Mouse (Mus musculus) heart, embryonic 11.5 days (tissue): ENCODE data around the gene Ryr2. TPM values are rescaled to one million over a fixed set of nuclear protein-coding genes. Genes with fewer than 3 reads are reported as not detected.

ENCODE experiments used
- ATAC-seq: fragments of 200-750 bp; cut with Nextera tagmentation; replicated peaks from 2 replicates; pipeline ENCODE4 v1.8.0; 2017; ENCODE audit warnings: moderate library complexity; ENCODE audit not compliant: insufficient number of reproducible peaks, low FRiP score, low TSS enrichment
- H3K27ac ChIP-seq: fragments of 300-500 bp; sonication (generic); 2 replicates; pipeline ENCODE4 v1.5.1; 2014; ENCODE audit warnings: mild to moderate bottlenecking, low read depth, low read length
- H3K27me3 ChIP-seq: fragments of 300-500 bp; sonication (generic); 2 replicates; pipeline ENCODE4 v1.6.1; 2014; ENCODE audit warnings: mild to moderate bottlenecking, low read length, mixed read lengths; ENCODE audit not compliant: control insufficient read depth, insufficient read depth
- H3K36me3 ChIP-seq: fragments of 300-500 bp; sonication (generic); 2 replicates; pipeline ENCODE4 v1.6.1; 2014; ENCODE audit warnings: mild to moderate bottlenecking, low read length, moderate library complexity, mixed read lengths; ENCODE audit not compliant: control insufficient read depth, insufficient read depth
- H3K4me1 ChIP-seq: fragments of 300-500 bp; sonication (generic); 2 replicates; pipeline ENCODE4 v1.6.1; 2014; ENCODE audit warnings: low read length; ENCODE audit not compliant: control insufficient read depth, insufficient read depth
- H3K4me2 ChIP-seq: fragments of 300-500 bp; sonication (generic); 2 replicates; pipeline ENCODE4 v1.6.1; 2014; ENCODE audit warnings: mild to moderate bottlenecking, moderate library complexity
- H3K4me3 ChIP-seq: fragments of 300-500 bp; sonication (generic); 2 replicates; pipeline ENCODE4 v1.5.1; 2014; ENCODE audit warnings: low read depth, low read length
- H3K9ac ChIP-seq: fragments of 300-500 bp; sonication (generic); 2 replicates; pipeline ENCODE4 v1.6.1; 2014; ENCODE audit warnings: mild to moderate bottlenecking, low read depth, low read length, moderate library complexity
- H3K9me3 ChIP-seq: fragments of 300-500 bp; sonication (generic); replicated peaks from 2 replicates; pipeline ENCODE4 v1.6.1; 2016; ENCODE audit warnings: low read length; ENCODE audit not compliant: control insufficient read depth
- WGBS: fragments of 180-500 bp; shearing (Covaris S2); extraction: QIAGEN DNeasy Blood & Tissue Kit; methylation state at CpG from one replicate; pipeline ENCODE4 v1.1.7; 2014; ENCODE audit not compliant: insufficient replicate concordance; 5-methylcytosine and 5-hydroxymethylcytosine counted together
- polyA plus RNA-seq: library from polyadenylated mRNA; unstranded; fragments of >200 nt; fragmentation: Nextera tagmentation; extraction: Ambion mirVana; gene quantifications from 2 replicates; pipeline ENCODE4 v1.2.1, GENCODE M21; 2014

Gene Ryr2
- polyA plus RNA-seq, 1 experiment from 2014 or later: 46.7 TPM

GRCm38 (mm10) chr13:11868979-11869378 is 237.8 kb downstream of the Ryr2 start:
- 77% methylated on average over 2 of the region's 2 CpGs for WGBS
- ATAC-seq: no peak
- Histone ChIP-seq H3K4me1 (no peaks in the 10 kb centered on the region), H3K36me3 (no peaks in the 10 kb centered on the region), H3K9me3 (no peaks in the 10 kb centered on the region), H3K27me3 (no peaks in the 10 kb centered on the region), H3K4me3 (no peak overlapping the region), H3K27ac (no peak overlapping the region), H3K4me2 (no peak overlapping the region), H3K9ac (no peak overlapping the region)

GRCm38 (mm10) chr13:11868056-11868455 is 238.7 kb downstream of the Ryr2 start:
- WGBS: 62% methylated on average over 7 of the region's 7 CpGs
- ATAC-seq: no peak
- H3K36me3 ChIP-seq: no peaks in the 10 kb centered on the region

DNA sequence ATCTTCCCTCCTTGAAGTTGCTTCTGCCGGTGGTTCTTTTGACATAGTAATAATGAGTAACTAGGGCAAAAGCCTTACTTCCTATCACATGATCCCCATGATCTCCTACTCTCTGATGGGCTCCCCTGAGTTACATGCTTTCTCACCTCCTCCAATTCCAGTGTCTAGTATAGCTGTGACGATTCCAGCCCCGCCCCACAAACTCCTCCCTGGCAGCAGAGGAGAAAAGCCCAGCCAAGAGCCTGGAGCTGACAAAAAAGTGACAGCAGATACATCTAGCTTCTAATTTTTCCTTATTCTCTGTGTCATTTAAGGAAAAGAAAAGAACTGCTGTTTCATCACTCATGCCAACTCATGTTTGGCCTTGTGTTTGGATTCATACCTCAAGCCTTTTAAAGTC is 241.5 kb downstream of the Ryr2 start:
- H3K36me3 ChIP-seq: no peaks in the 10 kb centered on the region
- H3K4me2 ChIP-seq: no peak overlapping the region
- no peak for ATAC-seq
- 74% methylated on average over 3 of the region's 3 CpGs for WGBS
- H3K27me3 ChIP-seq: no peaks in the 10 kb centered on the region
- H3K4me1 ChIP-seq: no peaks in the 10 kb centered on the region
- no peaks in the 10 kb centered on the region for H3K9me3 ChIP-seq
- no peak overlapping the region for H3K4me3 ChIP-seq
- no peak overlapping the region for H3K27ac ChIP-seq
- H3K9ac ChIP-seq: no peak overlapping the region

More at GRCm38 (mm10) chr13:11868056-11868455, 238.7 kb downstream of the Ryr2 start:
- H3K4me3 ChIP-seq: no peak overlapping the region
- no peaks in the 10 kb centered on the region for H3K27me3 ChIP-seq
- H3K27ac ChIP-seq: no peak overlapping the region
- no peaks in the 10 kb centered on the region for H3K4me1 ChIP-seq
- H3K9ac ChIP-seq: no peak overlapping the region
- no peaks in the 10 kb centered on the region for H3K9me3 ChIP-seq
- no peak overlapping the region for H3K4me2 ChIP-seq

- Histone ChIP-seq H3K27me3 (no peaks in the 10 kb centered on the region), H3K36me3 (no peaks in the 10 kb centered on the region), H3K4me2 (no peak overlapping the region), H3K4me3 (no peak overlapping the region), H3K9ac (no peak overlapping the region), H3K9me3 (no peaks in the 10 kb centered on the region), H3K4me1 (no peaks in the 10 kb centered on the region), H3K27ac (no peak overlapping the region)
- 84% methylated on average over 3 of the region's 3 CpGs for WGBS
- ATAC-seq: no peak
These were observed 255.1 kb downstream of the Ryr2 start for GRCm38 (mm10) chr13:11851691-11852090.

- Histone ChIP-seq H3K36me3 (no peaks in the 10 kb centered on the region), H3K9ac (no peak overlapping the region), H3K9me3 (no peaks in the 10 kb centered on the region), H3K4me3 (no peak overlapping the region), H3K4me2 (no peak overlapping the region), H3K27ac (no peak overlapping the region), H3K27me3 (no peaks in the 10 kb centered on the region), H3K4me1 (no peaks in the 10 kb centered on the region)
- ATAC-seq: no peak
- 87% methylated on average over 1 of the region's 1 CpGs for WGBS
These were observed 262.9 kb downstream of the Ryr2 start for GRCm38 (mm10) chr13:11843889-11844288.

GRCm38 (mm10) chr13:11837870-11838269 is 268.9 kb downstream of the Ryr2 start:
- 80% methylated on average over 3 of the region's 3 CpGs for WGBS
- H3K4me2 ChIP-seq: no peak overlapping the region
- H3K27ac ChIP-seq: peak overlapping the region; percentile 35; the same call in 1 of the 2 replicates
- H3K36me3 ChIP-seq: no peaks in the 10 kb centered on the region
- no peaks in the 10 kb centered on the region for H3K27me3 ChIP-seq
- 0 out of 2 replicates have a peak, but pooled peaks cover 2% of the 10 kb centered on the region for H3K4me1 ChIP-seq
- H3K9me3 ChIP-seq: no peaks in the 10 kb centered on the region
- no peak for ATAC-seq
- no peak overlapping the region for H3K4me3 ChIP-seq
- no peak overlapping the region for H3K9ac ChIP-seq

DNA sequence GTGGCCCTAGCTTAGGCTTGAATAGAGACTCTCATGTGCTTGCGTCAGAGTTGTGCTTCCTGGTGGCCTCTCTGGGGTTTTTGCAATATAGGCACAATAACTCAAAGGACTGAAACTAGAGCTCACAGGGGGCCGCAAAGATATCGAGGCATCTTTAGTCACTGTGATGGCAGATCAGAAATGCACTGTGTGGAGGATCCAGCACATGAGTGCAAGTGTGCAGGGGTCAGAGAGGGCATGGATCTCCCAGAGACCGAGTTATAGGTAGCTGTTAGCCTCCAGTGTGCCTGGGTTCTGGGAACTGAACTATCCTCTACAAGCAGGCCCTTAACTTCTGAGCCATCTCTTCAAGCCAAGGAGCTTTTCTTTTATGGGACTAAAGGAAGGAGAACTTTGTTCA is 269.6 kb downstream of the Ryr2 start:
- ATAC-seq: 0 out of 2 replicates have a peak, but pooled peaks have one; percentile 27

DNA sequence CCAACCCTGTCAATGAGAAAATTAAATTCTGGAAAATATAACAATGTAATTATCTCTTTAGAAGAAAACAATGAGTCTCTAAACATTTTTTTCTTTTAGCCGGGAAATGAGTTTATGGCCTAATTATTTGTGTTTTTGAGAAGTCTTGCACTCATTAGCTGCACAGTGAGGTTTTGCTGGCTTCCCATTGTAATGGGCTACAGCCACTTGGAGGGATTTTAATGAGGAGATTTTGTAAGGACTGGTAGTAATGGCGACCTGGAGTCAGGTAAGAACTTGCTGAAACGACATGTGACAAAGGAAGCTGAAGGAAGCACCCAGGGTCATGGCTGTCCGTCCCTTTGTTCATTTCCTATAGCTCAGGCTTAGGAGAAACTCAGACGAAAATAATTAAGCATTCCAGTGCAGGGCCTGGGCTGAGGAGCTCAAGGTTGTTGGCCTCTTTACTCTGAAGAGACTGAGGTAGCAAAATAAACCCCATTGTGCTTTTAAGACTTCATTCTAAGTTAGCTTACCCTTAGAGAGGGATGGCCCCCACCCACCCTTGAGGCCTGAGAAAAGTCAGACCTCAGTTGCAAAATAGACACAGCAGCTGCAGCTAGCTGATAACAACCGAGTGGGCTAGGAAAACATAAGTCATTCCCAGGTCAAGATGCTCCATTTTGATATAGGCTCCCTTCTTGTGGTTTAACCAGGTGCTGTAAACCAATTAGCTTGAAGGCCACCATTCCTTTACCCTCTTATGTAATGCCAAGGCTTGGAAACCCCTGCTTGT is 270.3 kb downstream of the Ryr2 start:
- H3K4me1 ChIP-seq: 0 out of 2 replicates have a peak, but pooled peaks cover 2% of the 10 kb centered on the region
- peak overlapping the region; percentile 76 for H3K27ac ChIP-seq
- ATAC-seq: peak; percentile 91
- H3K9me3 ChIP-seq: no peaks in the 10 kb centered on the region
- H3K4me2 ChIP-seq: no peak overlapping the region
- no peaks in the 10 kb centered on the region for H3K36me3 ChIP-seq
- H3K9ac ChIP-seq: no peak overlapping the region
- 50% methylated on average over 6 of the region's 6 CpGs for WGBS
- H3K4me3 ChIP-seq: no peak overlapping the region
- no peaks in the 10 kb centered on the region for H3K27me3 ChIP-seq

More for the DNA sequence above, 269.6 kb downstream of the Ryr2 start:
- Histone ChIP-seq H3K36me3 (no peaks in the 10 kb centered on the region), H3K9ac (no peak overlapping the region), H3K4me1 (0 out of 2 replicates have a peak, but pooled peaks cover 2% of the 10 kb centered on the region), H3K4me2 (no peak overlapping the region), H3K27me3 (no peaks in the 10 kb centered on the region), H3K27ac (peak overlapping the region; percentile 76), H3K4me3 (no peak overlapping the region), H3K9me3 (no peaks in the 10 kb centered on the region)
- WGBS: 77% methylated on average over 4 of the region's 4 CpGs

DNA sequence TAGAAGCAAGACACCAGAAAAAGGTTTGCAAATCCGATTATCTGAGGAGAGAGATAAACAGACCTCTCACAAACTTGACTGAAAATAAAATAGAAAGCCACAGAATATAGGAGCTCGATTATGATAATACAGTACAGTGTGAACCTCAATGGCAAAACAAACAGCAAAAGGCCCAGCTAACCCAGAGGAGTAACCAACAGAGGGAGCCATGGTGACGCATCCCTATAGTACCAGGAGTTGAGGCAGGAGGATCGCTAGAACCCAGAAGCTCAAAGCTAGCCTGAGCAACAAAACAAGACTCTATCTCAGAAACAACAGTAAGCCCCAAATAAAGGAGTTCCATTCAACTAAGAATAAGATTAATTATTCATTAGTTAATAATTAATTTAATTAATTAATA is 275.5 kb downstream of the Ryr2 start:
- no peak overlapping the region for H3K4me3 ChIP-seq
- H3K4me2 ChIP-seq: no peak overlapping the region
- no peaks in the 10 kb centered on the region for H3K4me1 ChIP-seq
- H3K27ac ChIP-seq: no peak overlapping the region
- H3K9ac ChIP-seq: no peak overlapping the region
- WGBS: 69% methylated on average over 4 of the region's 4 CpGs
- H3K27me3 ChIP-seq: no peaks in the 10 kb centered on the region
- no peak for ATAC-seq
- no peaks in the 10 kb centered on the region for H3K9me3 ChIP-seq
- no peaks in the 10 kb centered on the region for H3K36me3 ChIP-seq
